Mouse (Mus musculus) cerebellum, adult 11 months (tissue): Measurements from ENCODE around the gene Wdr20rt.
"Not testable (repeated sequence)": the region's sequence is repeated elsewhere in the genome, so short reads cannot be mapped to it uniquely, and the experiment has no call there.

Source experiments
- DNase-seq: peaks from one replicate; pipeline ENCODE4 v3.0.0; 2022

Wdr20rt gene

DNA sequence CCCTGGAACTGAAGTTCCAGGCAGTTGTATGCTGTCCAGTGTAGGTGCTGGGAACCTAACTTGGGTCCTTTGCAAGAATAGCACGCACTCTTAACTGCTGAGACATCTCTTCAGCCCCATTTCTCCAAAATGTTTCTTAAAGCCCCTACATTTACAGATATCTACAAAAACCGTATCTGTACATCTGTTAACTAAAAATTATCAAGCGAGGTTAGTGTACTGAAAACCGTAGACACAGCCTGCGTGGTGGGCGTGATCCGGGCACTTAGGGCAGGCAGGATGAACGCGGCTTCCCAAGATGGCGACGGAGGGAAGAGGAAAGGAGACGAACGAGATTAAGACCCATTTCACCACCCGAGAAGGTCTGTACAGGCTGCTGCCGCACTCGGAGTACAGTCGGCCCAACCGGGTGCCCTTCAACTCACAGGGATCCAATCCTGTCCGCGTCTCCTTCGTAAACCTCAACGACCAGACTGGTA lies at the start of gene Wdr20rt:
Gene Wdr20rt (plus strand): TSS at position 51 of the 479 bp plus-strand sequence.
- DNase-seq, result no peak

DNA sequence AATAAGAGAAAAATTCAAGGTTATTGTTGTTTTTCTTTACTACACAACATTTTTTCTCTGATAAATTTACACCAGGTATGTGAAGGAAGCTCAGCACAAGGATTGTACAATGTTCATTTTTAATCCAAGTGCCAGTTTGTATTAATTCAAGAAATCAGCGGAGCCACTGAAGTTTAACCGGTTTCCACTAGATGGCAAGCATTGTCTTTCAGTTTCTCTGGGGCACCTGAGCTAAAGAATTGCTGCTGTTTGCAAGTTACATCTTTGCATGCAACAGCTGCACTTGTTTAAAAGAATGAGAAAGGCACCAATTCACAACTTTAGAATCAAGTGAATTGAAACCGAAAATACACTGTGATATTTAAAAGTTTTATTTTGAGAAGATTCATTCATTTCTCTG lies 38.0 kb upstream of the Wdr20rt start:
- no peak for DNase-seq

DNA sequence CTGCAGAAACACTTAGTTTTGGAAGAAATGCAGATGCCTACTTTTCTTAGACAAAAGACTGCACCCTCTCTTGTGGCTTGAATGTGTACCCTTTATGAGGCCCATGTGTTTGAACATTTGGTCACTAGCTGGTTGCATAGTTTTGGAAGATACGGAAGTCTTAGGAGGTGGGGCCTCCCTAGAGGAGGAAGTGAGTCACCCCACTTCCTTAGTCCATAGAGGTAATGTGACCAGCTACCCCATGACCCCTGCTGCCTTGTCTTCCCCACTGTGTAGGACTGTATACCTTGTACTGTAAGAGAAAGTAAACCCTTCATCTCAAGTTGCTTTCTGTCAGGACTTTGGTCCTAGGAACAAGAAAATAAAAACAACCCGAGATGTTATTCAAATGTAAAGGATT lies 36.1 kb upstream of the Wdr20rt start:
- DNase-seq, result no peak

DNA sequence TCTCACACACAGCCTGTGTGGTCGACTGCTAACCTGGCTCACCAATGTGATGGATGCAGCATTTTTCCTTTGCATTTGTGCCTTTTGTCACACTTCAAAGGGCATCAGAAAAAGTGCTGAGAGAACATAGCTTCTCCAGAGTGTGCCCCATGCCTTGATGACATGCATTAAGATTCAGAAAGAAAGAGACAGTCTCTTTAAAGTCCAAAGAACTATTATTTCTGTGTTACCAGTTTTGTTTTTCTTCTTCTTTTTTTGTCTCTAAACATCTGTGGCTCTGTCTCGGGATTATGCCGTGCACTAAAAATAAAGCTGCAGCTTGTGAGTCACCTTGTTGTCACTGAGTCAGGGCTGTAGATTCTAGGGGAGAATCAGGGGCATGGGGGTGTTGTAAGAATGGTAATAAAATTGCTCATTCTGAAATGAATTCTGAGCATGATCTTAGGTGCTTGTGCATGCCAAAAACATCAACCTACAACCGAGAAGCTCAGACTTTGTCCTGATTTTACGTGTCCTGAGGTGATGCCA lies 31.2 kb upstream of the Wdr20rt start:
- DNase-seq, result no peak

DNA sequence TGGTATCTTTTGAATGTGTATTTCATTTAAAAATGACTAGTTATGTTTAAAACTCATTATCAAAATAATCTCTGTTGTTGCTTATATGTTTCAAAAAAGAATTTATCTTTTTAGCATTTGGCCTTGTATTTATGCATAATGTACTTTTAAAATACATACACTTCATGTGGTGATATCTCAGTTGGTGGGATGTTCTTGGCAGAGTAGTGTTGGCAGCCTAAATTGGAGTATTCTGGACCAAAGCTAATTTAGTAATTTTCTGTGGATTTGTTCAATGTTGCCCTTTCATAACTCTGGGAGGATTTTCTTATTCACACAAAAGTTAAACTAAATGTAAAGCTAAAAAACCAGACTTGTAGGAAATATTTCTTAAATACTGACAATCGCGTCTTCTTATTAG lies 23.5 kb upstream of the Wdr20rt start:
- DNase-seq, result no peak

DNA sequence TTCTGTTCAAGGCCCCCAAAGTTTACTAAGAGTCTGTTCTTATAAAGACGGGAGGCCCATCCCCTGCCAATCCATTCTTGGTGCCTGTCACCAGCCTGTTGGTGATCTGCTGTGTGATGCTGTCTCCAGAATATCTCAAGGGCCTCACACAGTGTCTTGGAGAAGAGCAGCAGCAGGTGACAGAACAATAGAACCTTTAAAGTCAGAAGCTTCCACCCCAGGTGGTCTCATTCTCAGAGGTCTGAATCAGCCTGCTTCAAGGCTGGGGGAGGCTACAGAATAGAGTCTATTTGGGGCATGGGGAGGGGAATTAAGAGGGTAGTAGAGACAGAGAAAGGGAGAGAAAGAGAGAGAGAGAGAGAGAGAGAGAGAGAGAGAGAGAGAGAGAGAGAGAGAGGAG lies 18.9 kb upstream of the Wdr20rt start:
- DNase-seq, result no peak

DNA sequence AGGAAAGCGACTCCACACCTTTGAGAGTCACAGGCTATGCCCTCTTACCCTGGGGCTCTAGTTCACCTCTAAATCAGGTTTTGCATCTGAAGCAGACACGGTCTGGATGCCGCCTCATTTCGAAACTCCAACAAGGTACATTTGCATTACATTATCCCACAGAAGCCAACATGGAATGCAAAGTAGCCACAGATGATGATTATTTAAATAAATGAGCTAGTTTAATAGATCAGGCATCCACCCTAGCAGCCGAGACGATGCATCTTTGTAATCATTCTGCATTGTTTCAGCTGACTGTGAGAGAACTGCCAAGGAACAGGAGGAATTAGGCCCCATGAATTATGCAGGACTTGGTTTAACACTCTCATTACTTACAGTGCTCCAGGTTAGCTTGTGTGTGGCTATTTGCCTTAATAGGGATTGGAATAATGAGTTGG lies 8.9 kb upstream of the Wdr20rt start:
- DNase-seq, result no peak

DNA sequence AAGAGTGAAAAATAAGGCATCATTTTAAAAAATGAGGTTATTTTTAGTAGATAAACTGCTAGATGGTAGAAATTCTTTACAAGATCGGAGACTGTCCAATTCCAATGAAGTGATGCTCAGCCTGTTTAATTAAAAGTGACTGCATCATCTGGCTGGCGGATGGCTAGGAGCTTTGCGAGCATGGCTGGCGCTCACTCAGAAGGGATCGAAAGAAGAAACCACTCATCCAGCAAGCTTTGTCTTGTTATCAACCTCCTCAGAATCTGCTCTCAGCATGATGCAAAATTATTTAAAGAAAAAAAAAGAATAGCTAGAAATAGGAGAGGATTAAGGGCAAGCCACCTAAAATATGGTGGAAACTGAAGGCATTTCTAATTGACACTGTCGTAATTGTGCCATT lies 3.3 kb downstream of the Wdr20rt start:
- DNase-seq, result no peak

DNA sequence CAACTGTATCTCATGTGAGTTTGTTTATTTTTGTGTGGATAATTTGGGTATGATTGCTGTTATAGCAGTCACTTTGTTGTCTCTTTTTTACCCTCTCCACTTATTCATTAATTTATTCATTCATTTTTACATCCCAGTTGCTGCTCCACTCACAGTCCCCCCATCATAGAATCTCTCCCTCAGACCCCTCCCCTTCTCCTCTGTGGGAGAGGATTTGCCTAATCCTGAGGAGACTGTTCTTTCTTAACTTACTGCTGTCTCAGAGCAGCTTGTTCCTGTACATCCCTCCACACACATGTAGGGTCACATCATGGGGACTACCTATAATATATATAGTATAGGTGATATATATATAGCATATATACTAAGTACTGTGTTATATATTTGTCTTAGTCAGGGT lies 3.7 kb downstream of the Wdr20rt start:
- DNase-seq, result no peak

DNA sequence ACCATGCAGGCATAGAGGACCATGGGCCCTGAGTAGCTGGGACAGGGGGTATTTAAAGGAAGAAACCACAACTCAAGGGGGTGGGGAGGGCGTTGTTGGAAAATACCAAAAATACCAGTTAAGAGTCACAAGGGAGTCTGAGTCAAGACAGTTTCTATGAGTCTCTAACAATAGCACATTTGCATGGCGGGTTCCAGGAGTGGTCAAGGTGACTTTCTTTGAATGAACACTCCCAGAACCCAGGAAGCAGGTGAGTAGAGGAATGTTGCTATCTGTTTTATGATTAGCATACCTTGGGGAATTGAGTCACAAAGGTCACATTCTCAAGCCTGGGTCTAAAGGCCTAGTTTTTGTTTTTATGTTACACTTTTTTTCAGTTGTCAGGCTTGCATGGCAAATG lies 7.5 kb downstream of the Wdr20rt start:
- not testable (repeated sequence) for DNase-seq

DNA sequence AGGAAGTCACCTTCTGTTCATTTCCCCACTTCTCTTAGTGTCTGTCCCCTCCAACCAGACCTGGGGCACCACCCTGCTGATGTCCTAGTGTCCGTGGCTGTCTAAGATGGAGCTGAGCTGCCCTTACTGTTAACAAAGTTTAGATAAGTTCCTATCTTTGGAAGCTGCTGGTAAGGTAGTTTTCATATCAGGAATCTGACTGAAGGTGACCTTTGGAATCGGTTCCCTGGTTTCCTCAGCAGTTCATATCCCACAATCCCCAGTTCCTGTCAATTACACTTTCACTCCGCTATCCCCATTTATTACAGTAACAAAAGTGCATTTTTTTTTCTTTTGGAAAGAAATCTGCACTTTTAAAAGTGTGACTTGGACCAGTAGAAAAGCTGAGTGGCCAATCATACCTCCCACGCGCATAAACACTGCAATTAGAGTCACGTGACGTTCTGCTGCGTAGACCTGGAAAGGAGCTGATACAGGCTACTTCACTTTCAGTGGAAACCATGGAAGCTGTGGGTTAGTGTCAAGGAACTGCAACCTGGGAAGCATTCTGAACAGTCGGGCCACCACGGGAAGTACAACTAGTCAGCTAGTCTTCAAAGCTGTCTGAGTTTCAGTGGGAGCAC lies 24.9 kb downstream of the Wdr20rt start:
- no peak for DNase-seq

DNA sequence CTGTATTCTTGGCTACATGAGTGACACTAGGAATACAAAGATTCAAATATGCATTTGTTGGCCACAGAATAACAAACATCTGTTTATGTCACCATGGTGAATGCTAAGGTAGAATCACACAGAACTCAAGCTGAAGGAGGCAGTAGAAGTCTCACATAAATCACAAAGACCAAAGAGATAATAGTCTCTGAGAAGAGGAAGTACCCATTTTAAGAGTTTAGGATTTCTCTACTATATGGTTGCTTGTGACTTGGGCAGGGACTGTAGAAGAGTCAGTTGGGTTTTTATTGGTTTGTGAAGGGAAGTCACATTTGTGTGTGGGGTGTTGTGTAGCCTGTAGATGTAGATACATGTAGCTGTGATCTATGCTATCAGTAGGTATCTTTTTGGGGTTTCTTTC lies 31.6 kb downstream of the Wdr20rt start:
- no peak for DNase-seq

DNA sequence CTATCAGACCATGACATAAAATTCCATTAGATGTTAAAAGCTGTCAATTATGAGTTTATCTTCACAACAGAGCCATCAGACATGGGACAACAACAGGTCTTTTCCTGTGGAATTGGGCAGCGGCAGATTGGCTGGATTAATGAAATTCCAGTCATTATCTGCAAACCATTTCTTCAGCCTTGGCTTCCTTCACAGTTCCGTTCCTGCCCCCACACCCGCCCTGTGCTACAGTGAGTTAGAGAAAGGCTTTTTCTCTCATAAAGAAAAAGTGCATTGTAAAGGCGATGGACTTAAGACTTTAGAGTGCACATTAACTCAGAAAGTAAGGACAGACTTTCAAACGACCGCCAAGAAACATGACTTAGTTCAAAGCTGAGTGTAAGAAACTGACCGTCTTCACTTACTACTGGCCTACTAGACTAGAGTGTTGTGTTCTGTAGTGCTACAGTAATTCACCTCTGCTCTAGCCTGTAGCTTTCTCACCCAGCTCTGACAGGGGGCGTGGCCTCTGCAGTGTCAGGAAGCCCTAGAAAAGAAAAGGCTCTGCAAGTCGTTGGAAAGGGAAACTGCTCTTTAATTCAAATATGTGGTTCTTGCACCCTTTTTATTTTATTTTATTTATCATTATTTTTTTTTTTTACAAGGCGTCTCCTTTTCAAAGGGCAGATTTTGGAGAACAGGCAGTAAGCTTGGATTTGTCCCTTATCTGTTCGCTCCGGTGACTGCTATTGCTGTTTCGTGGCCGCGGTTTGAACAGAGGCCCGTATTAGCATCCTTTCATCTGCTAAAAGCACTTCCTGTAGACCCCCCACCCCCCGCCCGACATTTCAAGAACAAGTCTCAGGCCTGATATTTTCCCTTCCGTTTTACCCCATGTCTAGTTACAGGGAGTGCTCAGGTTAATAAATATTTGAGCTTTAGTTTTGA lies 33.2 kb downstream of the Wdr20rt start:
- no peak for DNase-seq

DNA sequence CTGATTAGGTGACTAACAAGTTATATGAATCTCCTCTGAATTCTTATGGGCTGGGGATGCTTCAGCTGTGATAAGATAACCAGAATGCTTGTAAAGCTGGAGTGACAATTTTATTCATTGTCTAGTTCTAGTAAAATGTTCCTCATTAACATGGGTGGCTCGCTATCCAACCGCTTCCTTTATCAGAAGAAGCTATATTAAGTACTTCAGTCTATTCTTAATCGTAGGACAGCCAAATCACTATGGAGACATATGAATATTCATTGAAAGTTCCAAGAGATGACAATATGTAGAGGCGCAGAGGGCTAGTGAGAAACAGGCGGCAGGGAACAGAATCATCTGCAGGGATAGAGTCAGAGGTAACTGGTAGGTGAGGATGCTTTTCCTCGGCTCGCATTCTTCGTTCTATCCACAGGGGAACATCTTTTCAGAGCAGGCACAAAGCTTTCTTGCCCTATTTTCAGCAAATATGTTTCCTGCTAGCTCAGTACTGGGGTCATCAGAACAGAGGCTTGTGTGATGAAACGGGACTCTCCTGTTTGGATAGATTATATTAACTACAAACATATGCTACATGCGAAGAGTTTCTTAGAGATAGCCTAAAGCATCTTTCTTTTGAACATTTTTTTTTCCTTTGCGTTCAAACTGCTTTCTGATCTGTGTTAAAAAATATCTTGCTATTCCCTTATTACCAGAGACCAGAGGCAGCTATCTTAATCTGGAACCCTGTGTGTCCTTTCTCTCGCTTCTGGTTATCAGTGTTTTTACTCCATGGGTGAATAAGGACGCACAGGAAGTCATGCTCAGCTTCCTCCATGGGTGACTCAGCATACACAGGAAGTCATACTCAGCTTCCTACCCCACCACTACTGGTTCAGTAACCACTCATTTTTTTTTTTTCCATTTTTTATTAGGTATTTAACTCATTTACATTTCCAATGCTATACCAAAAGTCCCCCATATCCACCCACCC lies 34.1 kb downstream of the Wdr20rt start:
- no peak for DNase-seq

DNA sequence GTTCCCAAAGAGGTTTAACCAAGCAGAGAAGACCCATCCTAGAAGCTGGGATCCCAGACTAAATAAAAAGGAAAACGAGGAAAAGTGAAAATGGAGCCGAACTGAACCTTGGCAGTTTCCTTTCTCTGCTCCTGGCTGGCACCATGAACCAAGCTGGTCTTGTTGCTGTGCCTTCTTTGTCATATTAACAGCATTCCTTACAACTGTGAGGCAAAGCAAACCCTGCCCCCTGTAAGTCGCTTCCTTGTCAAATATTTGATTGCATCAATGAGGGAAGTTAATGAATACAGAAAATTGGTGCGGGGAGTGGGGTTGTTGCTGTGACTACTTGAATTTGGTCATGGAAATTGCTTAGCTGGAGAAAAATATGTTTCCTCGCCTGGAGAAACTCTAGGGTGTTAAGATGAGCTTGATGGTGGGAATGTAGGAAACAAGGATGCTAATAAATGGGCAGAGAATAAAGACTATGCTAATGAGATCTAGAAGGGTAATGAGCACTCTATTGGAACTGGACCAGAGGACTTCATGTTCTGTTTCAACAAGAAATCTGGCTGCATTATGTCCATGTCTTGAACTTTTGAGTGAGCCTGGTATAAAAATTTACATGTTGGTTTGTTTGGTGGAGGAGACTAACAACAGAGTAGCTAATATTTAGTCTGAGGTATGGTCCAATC lies 43.1 kb downstream of the Wdr20rt start:
- DNase-seq, result no peak

DNA sequence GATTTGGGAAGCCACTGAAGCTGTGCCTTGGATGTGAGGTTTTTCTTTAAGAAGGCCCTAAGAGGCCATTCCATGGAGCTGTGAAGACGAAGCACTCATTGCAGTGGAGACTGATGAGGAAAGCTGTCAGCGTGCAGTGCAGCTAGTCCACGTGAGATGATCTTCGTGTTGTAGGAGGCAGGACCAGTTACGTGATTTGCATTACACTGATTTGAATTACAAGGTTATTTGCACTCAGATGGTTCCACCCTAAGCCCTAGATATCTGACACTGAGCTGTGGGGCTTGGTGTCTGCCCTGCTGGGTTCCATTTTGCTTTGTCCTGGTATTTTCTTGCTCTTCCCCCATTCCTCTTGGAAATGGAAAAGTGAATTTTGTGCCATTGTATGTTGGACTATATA lies 44.1 kb downstream of the Wdr20rt start:
- no peak for DNase-seq

DNA sequence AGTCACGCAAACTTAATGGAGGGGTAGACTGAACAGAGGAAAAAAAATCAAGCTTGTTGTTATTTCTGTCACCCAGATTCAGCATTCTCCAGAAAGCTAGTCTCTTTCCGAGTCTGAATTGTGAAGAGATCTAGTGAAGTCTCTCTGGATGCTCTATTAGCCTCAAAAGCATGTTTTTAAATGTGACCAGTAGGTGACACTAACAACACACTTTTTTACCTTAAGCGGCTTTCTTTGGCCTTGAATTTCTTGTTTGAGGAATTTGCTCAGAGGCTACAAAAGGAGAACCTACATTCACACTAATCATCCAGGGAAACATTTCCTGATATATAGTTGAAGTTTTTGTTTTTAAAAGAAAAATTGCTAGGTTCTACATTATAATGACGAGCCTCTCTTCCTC lies 48.5 kb downstream of the Wdr20rt start:
- DNase-seq, result no peak
